Mouse (Mus musculus): Measurements from ENCODE around the gene Prc1. TPM values are rescaled to one million over a fixed set of nuclear protein-coding genes. Genes with fewer than 3 reads are reported as not detected.

The Prc1 gene
- polyA plus RNA-seq, 1 experiment = 1.0 TPM

DNA sequence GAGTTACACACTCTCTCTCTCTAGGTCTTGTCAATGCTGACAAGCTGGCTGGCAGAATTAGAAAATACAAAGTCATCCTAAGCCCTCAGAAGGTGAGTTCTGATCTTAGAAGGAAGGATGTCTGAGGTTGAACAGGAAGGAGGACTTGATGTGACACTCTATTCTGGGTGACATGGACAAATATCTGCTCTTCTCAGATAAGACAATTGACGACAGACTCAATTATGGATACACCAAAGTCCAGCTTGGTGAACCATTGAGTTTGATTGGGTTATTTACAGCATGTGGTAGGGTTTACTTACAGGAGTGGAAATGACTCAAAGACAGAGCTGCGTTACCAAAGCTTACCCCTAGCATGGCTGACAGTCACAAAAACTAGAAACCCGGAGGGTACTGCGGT lies 17.9 kb upstream of the Prc1 start:
- TF ChIP-seq POLR2A (IDR thresholded peaks at IDR 0.05; ENCODE audit: borderline replicate concordance, insufficient read depth, low read length) = no peak
- no peak for TF ChIP-seq CTCF (IDR thresholded peaks at IDR 0.05; ENCODE audit: borderline replicate concordance, insufficient read depth, low read depth, low read length)

DNA sequence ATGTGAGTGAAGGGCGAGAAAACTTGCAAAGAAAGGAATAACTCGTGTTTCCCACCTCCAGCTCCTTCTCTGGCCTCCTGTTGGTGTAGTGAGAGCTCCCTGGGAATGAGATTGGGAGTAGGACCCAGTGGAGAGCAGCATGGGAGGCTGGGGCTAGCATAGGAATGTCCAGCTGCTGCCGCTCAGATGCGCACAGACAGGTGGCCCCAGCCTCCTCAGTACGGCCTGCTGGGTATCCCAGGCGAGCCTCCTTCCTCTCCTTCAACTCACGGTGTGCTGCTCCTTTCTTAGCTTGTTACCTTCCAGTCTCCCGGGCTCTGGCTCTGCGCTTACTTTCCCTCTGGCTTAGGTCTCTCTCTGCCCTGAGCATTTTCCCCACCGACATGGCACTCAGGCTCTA lies 14.2 kb upstream of the Prc1 start:
- Histone ChIP-seq H3K27ac (ENCODE audit: insufficient read depth, low read length) (no peak overlapping the region), H3K27me3 (ENCODE audit: control insufficient read depth, insufficient read depth, low read length) (no peaks in the 10 kb centered on the region), H3K4me1 (ENCODE audit: control insufficient read depth, insufficient read depth, low read length) (no peaks in the 10 kb centered on the region), H3K4me3 (replicated peaks; ENCODE audit: insufficient read depth, low read depth, low read length) (no peak overlapping the region)
- DNase-seq = no peak
- TF ChIP-seq CTCF (IDR thresholded peaks at IDR 0.05; ENCODE audit: borderline replicate concordance, insufficient read depth, low read depth, low read length) (no peak), POLR2A (IDR thresholded peaks at IDR 0.05; ENCODE audit: borderline replicate concordance, insufficient read depth, low read length) (no peak)
- 85% methylated on average over 10 of the region's 10 CpGs for WGBS

More for the DNA sequence above, 17.9 kb upstream of the Prc1 start:
- Histone ChIP-seq H3K27me3 (ENCODE audit: control insufficient read depth, insufficient read depth, low read length) (no peaks in the 10 kb centered on the region), H3K4me3 (replicated peaks; ENCODE audit: insufficient read depth, low read depth, low read length) (no peak overlapping the region), H3K4me1 (ENCODE audit: control insufficient read depth, insufficient read depth, low read length) (no peaks in the 10 kb centered on the region), H3K27ac (ENCODE audit: insufficient read depth, low read length) (no peak overlapping the region)
- WGBS = 97% methylated on average over 4 of the region's 4 CpGs
- DNase-seq = no peak

DNA sequence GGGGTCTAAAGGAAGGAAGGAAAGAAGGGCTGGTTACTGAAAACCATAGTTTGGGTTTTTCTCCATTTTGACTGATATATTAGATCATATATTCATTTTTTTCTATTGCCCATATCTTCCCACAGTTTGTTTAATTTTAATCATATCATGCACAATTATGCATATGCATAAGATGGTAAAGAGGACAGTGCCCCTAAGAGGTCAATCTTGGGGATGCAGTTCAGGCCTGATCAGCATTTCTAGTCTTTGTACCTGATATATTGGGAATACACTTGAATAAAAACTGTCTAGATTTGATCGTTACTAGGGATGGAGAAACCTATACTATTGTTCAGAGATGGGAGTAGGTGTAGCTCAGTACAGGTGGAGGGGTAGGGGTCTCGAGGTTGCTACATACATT lies 13.3 kb upstream of the Prc1 start:
- H3K27me3 ChIP-seq (ENCODE audit: control insufficient read depth, insufficient read depth, low read length) = no peaks in the 10 kb centered on the region
- H3K4me3 ChIP-seq (replicated peaks; ENCODE audit: insufficient read depth, low read depth, low read length) = no peak overlapping the region
- no peak for TF ChIP-seq CTCF (IDR thresholded peaks at IDR 0.05; ENCODE audit: borderline replicate concordance, insufficient read depth, low read depth, low read length)
- no peak for TF ChIP-seq POLR2A (IDR thresholded peaks at IDR 0.05; ENCODE audit: borderline replicate concordance, insufficient read depth, low read length)
- no peak overlapping the region for H3K27ac ChIP-seq (ENCODE audit: insufficient read depth, low read length)
- 88% methylated on average over 2 of the region's 2 CpGs for WGBS
- no peaks in the 10 kb centered on the region for H3K4me1 ChIP-seq (ENCODE audit: control insufficient read depth, insufficient read depth, low read length)
- DNase-seq = no peak

GRCm38 (mm10) chr7:80281646-80282045 lies 12.6 kb upstream of the Prc1 start:
- 86% methylated on average over 3 of the region's 3 CpGs for WGBS
- Histone ChIP-seq H3K27ac (ENCODE audit: insufficient read depth, low read length) (no peak overlapping the region), H3K4me3 (replicated peaks; ENCODE audit: insufficient read depth, low read depth, low read length) (no peak overlapping the region), H3K27me3 (ENCODE audit: control insufficient read depth, insufficient read depth, low read length) (no peaks in the 10 kb centered on the region), H3K4me1 (ENCODE audit: control insufficient read depth, insufficient read depth, low read length) (no peaks in the 10 kb centered on the region)
- DNase-seq = no peak
- TF ChIP-seq POLR2A (IDR thresholded peaks at IDR 0.05; ENCODE audit: borderline replicate concordance, insufficient read depth, low read length) (no peak), CTCF (IDR thresholded peaks at IDR 0.05; ENCODE audit: borderline replicate concordance, insufficient read depth, low read depth, low read length) (no peak)

DNA sequence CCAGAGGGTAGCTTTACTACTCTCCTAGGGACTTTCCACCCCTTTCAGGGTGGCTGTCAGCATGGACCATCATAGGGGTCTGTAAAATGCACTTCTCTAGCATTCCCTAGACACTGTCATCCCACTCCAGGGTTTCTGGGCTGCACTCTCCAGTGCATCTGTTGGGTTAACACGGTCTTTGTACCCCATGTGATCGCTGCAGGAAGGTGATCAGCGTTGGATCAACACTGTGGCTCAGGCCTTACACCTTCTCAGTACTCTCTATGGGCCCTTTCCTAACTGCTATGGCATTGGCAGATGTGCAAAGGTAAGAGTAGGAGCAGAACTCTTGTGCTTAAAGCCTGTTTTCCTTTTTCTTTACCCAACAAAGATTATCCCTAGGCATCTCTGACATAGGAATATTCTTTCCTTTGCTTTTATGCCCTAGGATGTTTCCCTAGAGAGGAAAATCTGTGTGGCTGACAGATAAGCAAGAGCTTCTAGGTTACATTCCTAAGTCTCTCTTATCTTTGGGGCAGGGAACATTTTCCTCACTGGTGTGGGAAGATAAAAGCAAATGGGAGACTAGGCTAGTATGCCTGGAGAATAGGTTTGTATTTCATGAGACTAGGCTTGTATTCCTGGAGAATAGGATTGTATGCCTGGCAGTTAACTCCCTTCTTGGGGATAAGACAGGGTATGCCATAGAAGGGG lies 10.9 kb upstream of the Prc1 start:
- Histone ChIP-seq H3K4me1 (ENCODE audit: control insufficient read depth, insufficient read depth, low read length) (no peaks in the 10 kb centered on the region), H3K27me3 (ENCODE audit: control insufficient read depth, insufficient read depth, low read length) (no peaks in the 10 kb centered on the region), H3K27ac (ENCODE audit: insufficient read depth, low read length) (no peak overlapping the region), H3K4me3 (replicated peaks; ENCODE audit: insufficient read depth, low read depth, low read length) (no peak overlapping the region)
- DNase-seq = no peak
- TF ChIP-seq CTCF (IDR thresholded peaks at IDR 0.05; ENCODE audit: borderline replicate concordance, insufficient read depth, low read depth, low read length) = no peak
- no peak for TF ChIP-seq POLR2A (IDR thresholded peaks at IDR 0.05; ENCODE audit: borderline replicate concordance, insufficient read depth, low read length)
- 81% methylated on average over 3 of the region's 3 CpGs for WGBS

GRCm38 (mm10) chr7:80284391-80284790 lies 9.9 kb upstream of the Prc1 start:
- Histone ChIP-seq H3K27ac (ENCODE audit: insufficient read depth, low read length) (no peak overlapping the region), H3K4me1 (ENCODE audit: control insufficient read depth, insufficient read depth, low read length) (no peaks in the 10 kb centered on the region), H3K27me3 (ENCODE audit: control insufficient read depth, insufficient read depth, low read length) (no peaks in the 10 kb centered on the region), H3K4me3 (replicated peaks; ENCODE audit: insufficient read depth, low read depth, low read length) (no peak overlapping the region)
- 83% methylated on average over 5 of the region's 5 CpGs for WGBS
- TF ChIP-seq POLR2A (IDR thresholded peaks at IDR 0.05; ENCODE audit: borderline replicate concordance, insufficient read depth, low read length) (no peak), CTCF (IDR thresholded peaks at IDR 0.05; ENCODE audit: borderline replicate concordance, insufficient read depth, low read depth, low read length) (no peak)
- DNase-seq = no peak

DNA sequence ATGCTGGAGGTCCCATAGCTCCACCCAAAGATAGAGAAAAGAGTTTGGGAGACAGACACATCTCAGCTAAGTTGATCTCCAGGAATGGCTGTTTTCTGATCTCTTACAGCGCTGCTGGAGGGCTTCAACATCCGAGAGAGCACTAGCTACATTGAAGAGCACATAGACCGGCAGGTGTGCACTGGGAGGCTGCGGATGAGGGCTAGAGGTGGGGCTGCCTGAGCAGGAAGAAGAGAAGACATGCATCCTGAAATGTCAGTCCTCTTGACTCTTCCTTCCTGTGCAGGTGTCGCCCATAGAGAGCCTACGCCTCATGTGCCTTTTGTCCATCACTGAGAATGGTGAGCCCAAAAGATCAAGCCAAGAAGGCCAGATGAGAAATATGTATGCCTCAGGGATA lies 8.5 kb upstream of the Prc1 start:
- 97% methylated on average over 6 of the region's 6 CpGs for WGBS
- TF ChIP-seq POLR2A (IDR thresholded peaks at IDR 0.05; ENCODE audit: borderline replicate concordance, insufficient read depth, low read length) = no peak
- TF ChIP-seq CTCF (IDR thresholded peaks at IDR 0.05; ENCODE audit: borderline replicate concordance, insufficient read depth, low read depth, low read length) = no peak
- no peak overlapping the region for H3K27ac ChIP-seq (ENCODE audit: insufficient read depth, low read length)

DNA sequence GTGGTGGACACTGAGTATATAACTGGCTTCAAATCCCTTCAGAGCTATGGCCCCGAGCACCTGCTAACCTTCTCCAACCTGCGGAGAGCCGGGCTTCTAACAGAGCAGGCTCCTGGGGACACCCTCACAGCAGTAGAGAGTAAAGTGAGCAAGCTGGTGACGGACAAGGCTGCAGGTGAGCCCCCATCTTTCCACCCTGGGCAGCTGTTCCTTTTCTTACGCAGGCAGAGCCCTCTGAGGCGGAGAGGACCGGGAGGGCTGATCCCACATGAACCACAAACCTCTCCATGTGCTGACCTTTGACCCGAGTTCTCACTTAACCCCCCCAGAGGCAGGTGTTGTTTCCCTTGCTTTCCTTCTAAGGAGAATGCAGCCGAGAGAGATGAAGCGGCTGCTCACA lies 6.5 kb upstream of the Prc1 start:
- WGBS = 87% methylated on average over 10 of the region's 10 CpGs
- H3K27me3 ChIP-seq (ENCODE audit: control insufficient read depth, insufficient read depth, low read length) = no peaks in the 10 kb centered on the region
- no peaks in the 10 kb centered on the region for H3K4me1 ChIP-seq (ENCODE audit: control insufficient read depth, insufficient read depth, low read length)
- TF ChIP-seq POLR2A (IDR thresholded peaks at IDR 0.05; ENCODE audit: borderline replicate concordance, insufficient read depth, low read length) (no peak), CTCF (IDR thresholded peaks at IDR 0.05; ENCODE audit: borderline replicate concordance, insufficient read depth, low read depth, low read length) (no peak)
- DNase-seq = no peak
- H3K4me3 ChIP-seq (replicated peaks; ENCODE audit: insufficient read depth, low read depth, low read length) = no peak overlapping the region
- no peak overlapping the region for H3K27ac ChIP-seq (ENCODE audit: insufficient read depth, low read length)

More for the DNA sequence above, 8.5 kb upstream of the Prc1 start:
- H3K4me1 ChIP-seq (ENCODE audit: control insufficient read depth, insufficient read depth, low read length) = no peaks in the 10 kb centered on the region
- DNase-seq = no peak
- no peaks in the 10 kb centered on the region for H3K27me3 ChIP-seq (ENCODE audit: control insufficient read depth, insufficient read depth, low read length)
- no peak overlapping the region for H3K4me3 ChIP-seq (replicated peaks; ENCODE audit: insufficient read depth, low read depth, low read length)

Data from cerebellum, adult 2 months (tissue).